Mouse (Mus musculus): Measurements from ENCODE around the gene Bcl9l.

Bcl9l gene

GRCm38 (mm10) chr9:44540676-44541075 lies 58.1 kb downstream of the Bcl9l start:
- DNase-seq (ENCODE audit: low read depth, low spot score) = peak; percentile 50

- DNase-seq (ENCODE audit: low read depth, low spot score) = no peak
Observed at GRCm38 (mm10) chr9:44542364-44542763, 59.7 kb downstream of the Bcl9l start.

GRCm38 (mm10) chr9:44544986-44545385 lies 62.4 kb downstream of the Bcl9l start:
- DNase-seq (ENCODE audit: low read depth, low spot score) = no peak

- DNase-seq (ENCODE audit: low read depth, low spot score) = no peak
Observed at GRCm38 (mm10) chr9:44548412-44549152, 66.0 kb downstream of the Bcl9l start.

- DNase-seq (ENCODE audit: low read depth, low spot score) = no peak
Observed at GRCm38 (mm10) chr9:44551138-44551537, 68.5 kb downstream of the Bcl9l start.

GRCm38 (mm10) chr9:44552161-44552560 lies 69.5 kb downstream of the Bcl9l start:
- no peak for DNase-seq (ENCODE audit: low read depth, low spot score)

All from A20 (cell line).